Mouse (Mus musculus): ENCODE measurements around the gene Sv2c.
A peak's percentile ranks its signal among the peaks of the same experiment; 100 is the strongest.
"Not testable (repeated sequence)": the region's sequence is repeated elsewhere in the genome, so short reads cannot be mapped to it uniquely, and the experiment has no call there.

The Sv2c gene

DNA sequence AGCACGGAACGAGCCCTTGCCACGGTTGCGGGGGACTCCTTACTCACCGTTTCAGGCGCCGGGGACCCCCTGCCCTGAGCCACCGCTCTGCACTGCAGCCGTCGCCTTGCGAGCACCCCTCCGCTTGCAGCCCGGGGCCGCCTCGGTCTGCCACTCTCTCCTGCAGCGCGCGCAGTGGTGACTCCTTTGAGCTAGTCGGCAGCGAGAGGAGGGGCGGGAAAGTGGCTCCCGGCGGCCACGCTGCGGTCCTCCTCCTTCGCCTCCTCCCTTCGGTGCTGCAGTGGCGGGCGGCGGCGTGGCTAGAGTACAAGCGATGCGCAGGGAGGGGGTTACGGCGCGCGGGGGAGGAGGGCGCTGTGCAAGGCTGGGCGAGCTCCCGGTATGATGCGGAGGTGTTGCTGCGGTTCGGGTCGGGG lies at the start of gene Sv2c:
Sv2c (minus strand) TSS at position 177 of the 416 bp plus-strand sequence.
- DNase-seq (ENCODE audit: low spot score in 2 of 2): peak; percentile 44 to 47

DNA sequence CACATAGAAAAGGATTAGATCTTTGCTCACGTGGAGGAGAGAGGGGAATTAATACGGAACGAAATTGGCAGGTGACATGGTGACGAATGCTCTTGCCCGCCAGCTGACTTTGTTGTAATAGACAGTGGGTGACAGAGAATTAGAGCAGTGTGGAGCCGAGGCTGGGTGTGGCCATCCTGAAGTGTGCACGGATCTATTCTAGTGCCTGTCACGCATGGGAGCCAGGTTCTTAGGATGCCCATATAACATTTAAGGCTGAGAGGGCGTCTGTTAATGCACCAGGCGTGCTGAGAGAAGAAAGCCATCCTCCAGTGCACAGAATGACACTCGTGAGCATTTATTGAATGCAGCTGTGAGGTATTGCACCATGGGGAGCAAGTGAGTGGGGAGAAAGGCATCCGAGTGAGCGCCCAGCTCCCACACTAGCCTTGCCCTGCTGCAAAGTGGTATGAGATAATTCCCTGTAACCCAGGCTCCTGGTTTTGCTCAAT lies 48.3 kb upstream of the Sv2c start:
- no peak for DNase-seq (ENCODE audit: low spot score in 2 of 2)

DNA sequence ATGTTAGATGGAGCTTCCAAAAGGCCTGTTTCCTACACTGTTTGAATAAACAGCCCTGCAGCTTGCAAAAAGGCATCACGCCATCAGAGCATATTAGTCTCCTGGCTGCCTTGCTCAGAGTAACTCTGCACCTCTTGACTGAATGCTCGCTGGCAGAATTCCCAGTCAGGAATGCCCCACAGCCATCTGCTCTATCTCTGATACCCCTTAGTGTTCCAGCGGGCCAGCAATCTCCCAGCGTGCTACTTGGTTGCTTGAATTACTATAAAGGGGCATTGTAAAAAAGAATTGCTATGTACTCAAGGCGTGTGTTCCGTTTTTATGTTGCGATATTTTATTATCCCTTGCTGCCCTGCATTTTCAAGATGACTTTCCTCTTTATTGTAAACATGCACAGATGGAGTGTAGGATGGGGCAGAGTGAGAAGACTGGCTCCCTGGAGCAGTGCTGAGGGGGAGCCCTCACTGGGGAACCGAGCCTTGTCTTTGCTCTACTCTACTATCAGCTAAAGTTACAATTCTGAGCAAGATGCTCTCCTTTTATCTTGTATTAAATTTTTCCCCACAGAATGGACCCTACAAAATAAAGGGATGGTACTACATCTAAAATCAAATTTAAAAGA lies 43.3 kb upstream of the Sv2c start:
- DNase-seq (ENCODE audit: low spot score in 2 of 2): peak; percentile 14 to 38

DNA sequence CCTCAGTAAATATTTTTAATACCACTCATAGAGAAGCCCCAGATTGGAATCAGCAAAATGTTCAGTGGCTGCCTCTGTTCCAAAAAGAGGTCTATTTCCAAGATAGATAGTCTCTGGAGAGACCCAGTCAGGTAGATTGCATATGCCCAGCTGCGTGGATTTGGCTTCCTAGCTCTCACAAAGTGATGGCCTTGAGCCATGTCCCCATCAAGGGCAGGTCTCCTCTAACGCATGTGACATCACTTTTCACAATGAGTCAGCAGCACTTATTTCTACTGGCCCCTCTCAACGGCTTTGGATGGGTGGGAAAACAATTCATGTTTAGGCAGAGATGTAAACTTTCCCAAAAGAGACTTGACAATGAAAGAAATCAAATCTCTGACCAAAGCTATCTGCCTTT lies 41.3 kb upstream of the Sv2c start:
- no peak for DNase-seq (ENCODE audit: low spot score in 2 of 2)

DNA sequence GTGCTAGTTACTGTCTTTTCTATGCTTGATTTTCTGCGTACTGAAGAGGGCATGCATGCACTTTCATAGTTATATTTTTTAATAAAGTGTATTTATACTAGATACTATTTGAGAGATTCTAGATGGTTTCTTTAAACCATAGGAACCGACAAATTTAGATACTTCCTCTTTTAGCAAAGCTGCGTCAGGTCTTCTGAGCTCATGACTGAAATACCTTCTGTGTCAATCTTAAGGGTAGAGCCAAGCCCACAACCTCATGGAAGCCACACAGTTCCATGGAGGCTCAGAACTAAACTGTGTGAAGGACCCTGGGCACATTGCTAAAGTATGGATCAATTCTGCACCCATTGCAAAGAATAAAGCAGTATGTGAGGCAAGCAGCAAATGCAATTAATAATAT lies 39.9 kb upstream of the Sv2c start:
- DNase-seq (ENCODE audit: low spot score in 2 of 2): no peak

DNA sequence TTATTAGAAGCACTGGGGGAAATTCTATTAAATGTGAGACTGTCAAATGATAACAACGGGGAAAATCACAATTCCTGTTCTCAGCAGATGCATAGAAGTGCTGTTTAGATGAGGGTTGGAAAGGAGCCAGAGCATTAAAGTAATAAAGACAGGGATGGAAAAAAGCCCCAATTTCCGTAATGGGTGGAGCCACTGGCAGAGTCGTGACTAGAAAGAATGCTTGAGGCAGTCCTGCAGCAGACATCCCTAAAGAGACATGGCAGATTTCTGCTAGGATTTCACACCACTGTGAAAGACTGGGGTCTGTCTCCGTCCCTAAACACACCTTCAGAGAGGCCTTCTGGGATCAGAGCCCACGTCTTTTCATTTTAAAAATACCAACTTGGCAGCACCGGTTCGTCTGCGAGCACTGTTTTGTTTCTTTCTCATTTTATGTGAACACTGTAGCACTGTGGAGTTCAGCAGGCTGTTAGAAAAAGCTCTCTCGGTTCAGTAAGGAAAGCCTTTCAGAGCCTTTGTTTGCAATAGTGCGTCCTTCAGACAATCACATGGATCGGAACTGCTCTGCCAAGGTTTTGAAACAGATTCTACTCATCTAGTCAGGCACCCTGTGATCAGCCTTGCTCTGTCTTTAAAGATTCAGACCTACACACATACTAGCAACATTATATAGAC lies 36.8 kb upstream of the Sv2c start:
- no peak for DNase-seq (ENCODE audit: low spot score in 2 of 2)

DNA sequence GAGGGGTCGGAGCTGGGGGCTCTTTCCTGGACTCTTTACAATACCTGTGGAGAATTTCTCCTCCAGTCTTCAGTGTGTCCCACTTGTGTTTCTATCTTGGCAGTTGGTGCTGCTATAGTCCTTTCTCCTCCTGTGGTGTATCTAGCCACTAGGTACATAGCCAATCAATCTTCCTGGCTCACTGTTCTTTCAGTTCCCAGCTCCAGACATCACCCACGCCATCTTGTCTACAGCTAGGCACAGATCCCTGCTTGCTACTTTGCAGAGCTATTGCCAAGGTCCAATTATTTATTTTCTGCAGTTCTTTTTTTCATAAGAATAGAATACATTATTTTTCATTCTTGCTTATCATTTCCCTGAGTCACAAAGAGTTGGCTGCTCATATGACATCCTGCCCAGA lies 34.2 kb upstream of the Sv2c start:
- no peak for DNase-seq (ENCODE audit: low spot score in 2 of 2)

DNA sequence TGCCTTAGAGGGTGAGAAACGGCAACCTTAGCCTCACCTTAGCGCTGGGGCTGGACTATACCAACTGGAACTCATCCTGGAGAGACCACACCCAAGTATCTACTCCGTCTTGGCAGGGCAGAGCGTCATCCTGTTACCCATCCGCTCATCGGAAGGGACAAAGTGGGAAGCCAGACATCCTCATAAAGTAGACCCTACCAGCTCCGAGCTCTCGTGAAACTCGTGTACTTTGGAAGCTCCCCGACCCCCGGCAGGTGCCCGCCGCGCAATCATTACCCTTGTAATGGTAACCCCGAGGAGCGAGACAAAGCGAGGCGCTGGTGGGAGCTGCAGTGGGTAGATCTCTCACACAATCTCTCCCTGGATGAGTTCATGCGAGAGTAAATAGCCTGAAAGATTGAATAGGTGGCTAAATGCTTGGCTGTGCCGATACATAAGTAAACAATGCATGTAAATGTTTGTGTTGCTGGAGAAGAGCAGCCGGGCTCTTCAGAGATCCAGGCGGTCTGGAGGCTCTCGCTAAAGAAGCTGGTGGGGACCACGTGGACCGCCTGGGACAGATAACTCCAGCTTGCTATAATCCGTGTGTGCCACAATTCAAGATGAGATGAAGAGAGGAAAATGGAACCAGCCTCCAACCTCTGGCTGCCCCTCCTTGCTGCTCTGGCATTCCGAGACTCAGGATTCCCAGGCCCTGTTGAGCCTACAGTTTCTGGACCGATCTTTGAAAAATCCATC lies 1.2 kb upstream of the Sv2c start:
- DNase-seq (ENCODE audit: low spot score in 2 of 2): no peak

DNA sequence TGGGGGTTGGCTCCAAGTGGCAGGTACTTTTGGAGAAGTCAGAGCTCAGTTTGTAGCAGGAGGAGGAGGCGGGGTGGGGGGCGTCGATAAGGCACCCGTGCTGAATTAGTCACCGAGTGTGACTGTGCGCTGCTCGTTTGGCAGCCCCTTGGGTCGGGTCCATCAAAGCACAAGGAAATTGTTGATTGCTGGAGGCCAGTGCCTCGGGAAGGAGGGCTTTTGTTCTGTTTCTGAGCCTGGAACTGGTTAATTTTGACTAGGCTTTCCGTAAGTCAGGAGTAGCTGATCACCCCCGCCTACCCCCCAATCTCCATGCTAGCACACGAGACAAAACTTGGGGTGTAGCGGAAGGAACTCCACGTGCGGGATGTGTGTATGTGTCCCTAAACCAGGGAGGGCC lies 456 bp upstream of the Sv2c start:
- peak in 1 of 2 experiments; percentile 13 for DNase-seq (ENCODE audit: low spot score in 2 of 2)

DNA sequence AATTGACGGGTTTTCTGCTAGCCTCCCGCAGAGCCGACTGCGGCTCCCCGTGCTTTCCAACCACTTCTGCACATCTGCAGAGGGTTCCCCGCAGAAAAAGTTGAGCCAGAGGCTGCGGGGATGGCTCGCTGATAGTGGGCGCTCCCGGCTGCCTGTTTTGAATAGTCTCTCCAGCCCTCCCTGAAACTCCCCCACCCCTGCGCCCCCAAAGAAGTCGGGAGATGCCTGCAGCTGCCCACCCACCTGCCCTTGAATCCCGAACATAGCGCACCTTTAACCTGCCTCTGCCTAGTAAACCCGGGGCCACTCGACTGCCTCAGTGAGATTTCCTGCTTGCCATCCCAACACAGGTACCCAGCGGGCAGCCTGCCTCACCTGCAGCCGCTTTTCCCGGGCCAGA lies 466 bp downstream of the Sv2c start:
- DNase-seq (ENCODE audit: low spot score in 2 of 2): peak in 1 of 2 experiments; percentile 6

DNA sequence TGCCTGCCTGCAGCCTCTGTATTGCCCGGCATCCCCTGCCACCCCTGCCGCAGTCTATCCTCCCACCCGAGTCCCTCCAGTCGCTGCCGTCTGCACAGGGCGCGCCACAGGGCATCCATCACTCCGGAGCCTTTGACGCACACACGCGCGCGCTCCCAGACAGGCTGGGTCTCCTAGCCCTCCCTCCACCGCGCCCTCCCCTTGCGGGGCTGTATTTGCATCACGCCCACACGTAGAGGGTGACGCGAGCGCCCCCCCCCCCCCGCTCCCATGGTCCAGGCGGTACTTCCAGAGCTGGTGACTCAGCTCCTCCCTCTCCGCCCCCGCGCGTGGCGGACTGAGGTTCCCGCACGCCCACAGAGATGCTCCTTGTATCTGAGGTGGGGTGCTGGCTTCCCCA lies 1.3 kb downstream of the Sv2c start:
- DNase-seq (ENCODE audit: low spot score in 2 of 2): peak; percentile 48 to 63

DNA sequence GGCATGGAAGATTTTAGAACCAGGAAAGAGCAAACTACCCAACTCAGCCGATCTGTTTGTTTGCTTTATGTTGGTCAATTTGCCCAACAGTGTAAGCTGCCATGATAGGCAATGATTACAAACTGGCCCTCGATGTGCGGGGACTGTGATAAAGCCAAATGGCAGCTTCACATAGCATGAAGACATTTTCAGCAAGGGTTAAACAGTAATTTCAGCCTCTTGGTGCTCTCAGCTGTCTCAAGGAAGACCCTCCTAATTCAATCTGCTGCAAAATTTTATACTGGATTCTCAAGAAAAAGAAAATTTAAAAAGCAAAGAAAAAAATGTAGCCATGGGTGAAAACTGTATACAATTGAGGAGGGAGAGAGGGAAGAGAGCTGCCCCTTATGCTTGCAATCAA lies 3.3 kb downstream of the Sv2c start:
- no peak for DNase-seq (ENCODE audit: low spot score in 2 of 2)

DNA sequence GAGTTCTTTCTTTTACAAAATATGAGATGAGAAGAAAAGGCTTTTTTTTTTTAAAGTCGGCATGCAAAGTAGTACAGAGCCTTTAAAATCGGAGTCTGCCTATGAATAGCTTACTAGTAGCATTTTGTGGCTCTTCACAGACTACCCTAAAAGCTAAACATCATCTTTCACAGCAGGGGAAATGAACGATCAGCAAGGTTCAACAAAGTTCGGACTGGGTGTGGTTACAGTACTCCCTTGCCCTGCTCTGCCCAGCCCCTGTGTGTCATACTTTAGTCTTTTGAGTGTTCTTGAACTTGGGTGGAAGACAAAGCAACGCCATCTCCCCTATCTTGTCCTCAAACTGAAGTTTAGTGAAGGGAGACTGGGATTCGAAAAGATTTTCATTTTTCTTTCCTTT lies 5.7 kb downstream of the Sv2c start:
- no peak for DNase-seq (ENCODE audit: low spot score in 2 of 2)

DNA sequence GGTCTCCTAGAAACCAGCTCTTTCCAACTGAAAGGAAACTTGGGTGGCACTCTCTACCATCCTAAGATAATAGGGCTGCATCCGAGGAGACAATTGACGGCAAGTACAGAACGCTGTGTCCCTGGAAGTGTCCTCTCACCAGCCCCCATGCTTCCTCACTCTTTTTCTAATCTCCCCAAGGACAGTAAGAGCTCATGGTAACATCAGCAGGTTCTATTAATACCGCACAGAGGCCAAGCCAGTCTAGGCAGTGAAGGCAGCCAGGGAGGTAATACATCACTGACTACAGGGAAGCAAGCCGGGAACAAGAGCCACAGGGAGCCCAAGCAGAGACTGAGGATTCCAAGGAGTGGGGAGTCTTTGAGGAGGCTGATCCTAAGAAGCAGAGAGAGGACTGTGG lies 7.4 kb downstream of the Sv2c start:
- no peak for DNase-seq (ENCODE audit: low spot score in 2 of 2)

DNA sequence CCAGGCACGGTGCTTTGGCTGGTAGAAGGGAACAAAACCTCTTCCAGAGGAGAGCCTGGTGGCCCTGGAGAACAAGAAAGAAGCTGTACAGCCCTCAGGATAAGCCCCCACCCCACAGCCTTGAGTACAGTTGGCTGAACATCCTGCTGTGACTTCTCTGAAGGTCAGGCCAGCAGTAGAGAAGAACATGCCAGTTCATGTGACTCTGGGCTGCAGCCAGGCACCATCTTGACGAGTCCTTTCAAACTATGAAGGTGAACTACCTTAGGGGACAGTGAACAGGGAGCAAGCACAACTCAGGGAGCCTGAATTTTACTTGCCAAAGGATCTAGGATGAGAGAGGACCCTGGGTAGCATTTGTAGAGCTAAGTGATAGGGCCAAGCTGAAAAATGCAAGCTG lies 19.7 kb downstream of the Sv2c start:
- DNase-seq (ENCODE audit: low spot score in 2 of 2): no peak

DNA sequence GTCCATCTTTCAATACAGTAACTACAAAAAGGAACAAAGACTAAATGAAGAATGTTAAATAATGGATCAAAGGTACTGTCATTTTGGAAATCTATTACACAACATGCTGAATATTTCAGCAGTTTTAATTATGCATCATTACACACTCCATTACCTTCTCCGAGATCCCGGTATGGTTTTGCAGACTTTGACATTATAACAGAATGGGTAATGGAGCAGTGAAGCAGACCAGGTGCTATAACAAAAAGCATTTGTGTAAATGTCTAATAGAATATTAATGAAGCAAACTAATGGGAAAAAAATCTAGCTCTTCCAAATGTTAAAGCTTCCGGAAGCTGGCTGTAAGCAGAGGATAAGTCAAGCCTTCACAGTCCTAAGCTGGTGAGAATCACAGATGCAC lies 21.6 kb downstream of the Sv2c start:
- no peak for DNase-seq (ENCODE audit: low spot score in 2 of 2)

DNA sequence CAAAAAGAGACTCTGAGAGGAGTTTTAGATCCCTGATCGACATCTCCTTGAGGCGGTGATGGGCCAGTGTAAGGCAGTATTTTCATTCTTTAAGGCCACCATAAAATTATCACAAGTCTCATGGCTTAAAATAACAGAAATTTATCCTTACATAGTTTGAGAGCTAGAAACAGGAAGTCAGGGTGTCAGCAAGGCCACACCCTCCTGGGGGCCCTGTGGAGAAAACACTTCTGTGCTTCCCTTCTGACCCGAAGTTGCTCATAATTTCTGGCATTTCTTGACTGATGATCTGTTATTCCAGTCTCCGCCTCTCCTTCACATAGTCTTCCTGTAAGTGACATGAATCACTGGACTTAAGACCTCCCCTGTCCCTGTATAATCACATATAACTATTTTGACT lies 26.0 kb downstream of the Sv2c start:
- no peak for DNase-seq (ENCODE audit: low spot score in 2 of 2)

DNA sequence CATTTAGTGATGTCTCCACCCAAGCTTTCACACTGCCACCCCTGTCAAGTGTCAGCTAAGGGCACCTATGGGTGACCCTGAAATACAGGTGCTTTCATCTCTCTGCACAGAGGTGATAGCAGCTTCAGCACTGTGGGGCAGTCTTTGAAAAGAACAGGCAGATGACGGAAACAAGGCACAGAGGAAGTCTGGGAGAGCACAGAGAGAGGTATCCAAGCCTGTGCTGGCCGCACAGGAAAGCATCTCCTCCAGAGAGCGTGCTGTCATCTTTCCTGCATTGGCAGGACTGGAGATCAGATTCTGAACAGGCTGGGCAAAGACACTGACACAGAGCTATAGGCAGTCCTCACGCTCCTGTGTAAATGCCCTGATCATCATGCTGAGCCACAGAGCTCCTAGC lies 41.4 kb downstream of the Sv2c start:
- no peak for DNase-seq (ENCODE audit: low spot score in 2 of 2)

DNA sequence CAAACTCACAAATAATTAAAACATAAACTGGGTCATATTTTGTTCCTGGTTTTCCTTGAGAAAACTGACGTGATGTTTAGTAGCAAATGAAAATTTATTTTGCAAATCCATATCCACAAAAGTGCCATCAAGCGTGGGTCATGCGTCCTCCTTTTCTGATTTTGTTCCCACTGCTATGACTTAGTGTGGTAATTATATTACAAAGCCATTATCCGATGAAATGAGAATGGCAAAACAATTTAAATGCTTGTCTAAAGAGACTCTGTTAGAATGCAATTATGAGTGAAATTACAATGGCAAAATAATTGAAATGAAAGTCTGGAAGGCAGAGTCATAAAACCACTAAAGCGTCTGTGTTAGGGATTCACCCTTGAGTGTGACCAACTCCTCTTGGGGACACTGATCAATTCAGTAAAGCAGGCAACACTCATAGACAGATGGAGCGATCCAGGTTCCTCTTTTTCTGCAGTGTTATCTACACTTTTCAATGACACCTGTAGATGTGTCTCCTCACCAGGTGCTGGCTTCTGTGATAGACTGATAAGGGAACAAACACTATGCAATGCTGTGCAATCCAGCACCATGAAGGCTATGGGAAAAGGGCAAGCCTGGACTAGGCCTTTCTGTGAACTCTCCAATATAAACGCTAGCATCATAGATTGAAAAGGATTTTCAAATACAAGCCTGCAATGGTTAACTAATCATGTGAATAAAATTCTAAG lies 46.6 kb downstream of the Sv2c start:
- DNase-seq (ENCODE audit: low spot score in 2 of 2): no peak

DNA sequence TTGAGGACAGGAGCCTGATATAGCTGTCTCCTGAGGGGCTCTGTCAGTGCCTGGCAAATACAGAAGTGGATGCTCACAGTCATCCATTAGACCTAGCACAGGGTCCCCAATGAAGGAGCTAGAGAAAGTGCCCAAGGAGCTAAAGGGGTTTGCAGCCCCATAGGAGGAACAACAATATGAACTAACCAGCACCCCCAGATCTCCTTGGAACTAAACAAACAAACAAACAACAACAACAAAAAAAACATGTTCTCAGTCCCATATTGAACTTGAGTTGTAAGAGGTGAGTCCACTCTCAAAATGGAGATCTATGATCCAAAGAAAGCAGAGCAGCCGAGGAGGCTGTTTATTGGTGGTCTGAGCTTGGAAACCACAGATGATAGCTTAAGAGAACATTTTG lies 50.6 kb downstream of the Sv2c start, which contains the start of gene Gm17190:
Gm17190 (plus strand) TSS at position 301 of the 400 bp plus-strand sequence.
- DNase-seq (ENCODE audit: low spot score in 2 of 2): not testable (repeated sequence)

DNA sequence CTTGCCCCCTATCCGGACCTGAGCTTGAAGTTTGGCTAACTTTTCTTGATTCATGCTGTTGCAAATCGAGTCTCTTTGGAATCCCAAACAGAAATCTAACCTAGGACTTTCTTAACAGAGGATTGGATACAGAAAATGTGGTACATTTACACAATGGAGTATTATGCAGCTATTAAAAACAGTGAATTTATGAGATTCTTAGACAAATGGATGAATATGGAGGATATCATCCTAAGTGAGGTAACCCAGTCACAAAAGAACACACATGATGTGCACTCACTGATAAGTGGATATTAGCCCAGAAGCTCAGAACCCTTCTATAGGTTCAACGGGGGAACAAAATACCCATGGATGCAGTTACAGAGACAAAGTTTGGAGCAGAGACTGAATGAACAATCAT lies 51.1 kb downstream of the Sv2c start, which contains the start of gene Gm20075:
Gm20075 (minus strand) TSS at position 101 of the 400 bp plus-strand sequence.
- DNase-seq (ENCODE audit: low spot score in 2 of 2): not testable (repeated sequence)

DNA sequence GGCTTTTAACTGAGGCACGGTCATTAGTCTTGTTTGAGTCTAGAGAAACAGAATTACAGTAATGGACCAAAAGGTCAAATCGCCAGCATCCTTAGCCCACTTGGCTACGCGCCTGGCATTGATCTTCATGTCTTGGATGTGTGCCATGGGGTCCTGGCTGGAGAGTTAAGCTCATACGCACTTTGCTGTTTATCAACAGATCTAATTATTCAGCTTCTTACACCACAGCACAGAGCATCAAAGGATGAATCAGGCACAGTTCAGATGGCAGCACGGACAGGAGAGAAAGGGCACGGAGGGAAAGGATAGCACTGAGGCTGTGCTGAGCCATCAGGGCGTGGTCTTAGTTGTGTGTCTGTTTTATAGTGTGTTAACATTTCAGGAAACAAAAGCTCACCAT lies 58.8 kb downstream of the Sv2c start:
- no peak for DNase-seq (ENCODE audit: low spot score in 2 of 2)
